Mouse (Mus musculus): ENCODE results near the gene Zfp82.
"Not testable (repeated sequence)": the region's sequence is repeated elsewhere in the genome, so short reads cannot be mapped to it uniquely, and the experiment has no call there.

Gene Zfp82

DNA sequence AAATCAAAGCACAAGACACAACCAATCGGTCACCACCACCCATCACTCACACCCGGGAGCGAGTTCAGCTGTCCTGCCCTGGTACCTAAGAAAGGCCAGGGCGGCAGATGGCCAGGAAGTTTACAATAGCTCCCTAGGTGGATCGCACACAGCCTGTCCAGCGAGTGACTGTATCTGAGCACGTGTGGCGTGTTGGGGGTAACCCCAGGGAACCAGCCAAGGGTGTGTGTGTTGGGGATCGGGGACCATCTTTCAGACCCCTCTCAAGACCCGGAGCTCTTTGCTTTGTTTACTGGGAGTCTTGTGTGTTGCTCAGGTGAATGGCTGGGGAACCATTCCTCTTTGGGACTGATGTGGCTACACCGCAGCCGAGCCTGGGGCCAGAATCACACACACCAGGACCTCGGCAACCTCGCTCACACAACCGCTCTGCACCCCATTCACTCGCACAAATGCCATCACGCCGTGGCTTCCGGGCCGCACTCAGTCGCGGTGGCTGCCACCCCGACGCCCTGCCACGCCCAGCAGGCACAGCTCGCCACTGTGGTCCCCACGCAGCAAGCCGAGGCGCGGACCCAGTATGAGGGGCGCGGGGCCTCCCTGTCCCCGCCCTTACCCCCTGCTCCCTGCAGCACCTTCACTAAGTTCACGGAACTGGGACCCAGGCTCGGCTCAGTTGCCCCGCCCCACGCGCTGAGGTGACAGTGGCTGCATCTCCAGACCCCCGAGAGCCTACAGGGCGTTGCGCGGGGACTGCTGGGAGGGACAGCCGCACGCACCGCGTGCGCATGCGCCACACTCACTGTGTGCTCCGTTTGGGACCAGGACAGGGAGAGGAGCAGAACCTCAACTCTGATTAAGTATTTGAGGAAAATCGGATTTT, at the start of gene Zfp82:
Gene Zfp82 (minus strand): TSS at position 755 of the 883 bp plus-strand sequence.
- peak; percentile 79 for DNase-seq

DNA sequence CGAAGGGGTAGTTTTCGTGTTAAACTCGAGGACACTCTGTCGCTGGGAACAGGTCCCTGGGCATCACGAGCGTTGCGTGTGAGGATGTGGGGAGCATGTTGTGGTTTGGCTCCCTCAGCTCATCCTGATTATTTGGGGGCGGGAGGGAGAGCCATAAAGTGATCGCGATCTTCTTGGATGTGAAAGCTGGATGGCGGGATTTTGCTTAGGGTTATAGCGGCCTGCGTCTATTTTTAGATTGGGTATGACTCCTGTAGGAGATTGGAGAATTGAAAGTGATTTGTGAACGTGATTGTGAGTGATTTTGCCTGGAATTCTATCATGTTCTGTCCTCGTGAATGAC, 49.5 kb upstream of the Zfp82 start:
- DNase-seq: no peak

DNA sequence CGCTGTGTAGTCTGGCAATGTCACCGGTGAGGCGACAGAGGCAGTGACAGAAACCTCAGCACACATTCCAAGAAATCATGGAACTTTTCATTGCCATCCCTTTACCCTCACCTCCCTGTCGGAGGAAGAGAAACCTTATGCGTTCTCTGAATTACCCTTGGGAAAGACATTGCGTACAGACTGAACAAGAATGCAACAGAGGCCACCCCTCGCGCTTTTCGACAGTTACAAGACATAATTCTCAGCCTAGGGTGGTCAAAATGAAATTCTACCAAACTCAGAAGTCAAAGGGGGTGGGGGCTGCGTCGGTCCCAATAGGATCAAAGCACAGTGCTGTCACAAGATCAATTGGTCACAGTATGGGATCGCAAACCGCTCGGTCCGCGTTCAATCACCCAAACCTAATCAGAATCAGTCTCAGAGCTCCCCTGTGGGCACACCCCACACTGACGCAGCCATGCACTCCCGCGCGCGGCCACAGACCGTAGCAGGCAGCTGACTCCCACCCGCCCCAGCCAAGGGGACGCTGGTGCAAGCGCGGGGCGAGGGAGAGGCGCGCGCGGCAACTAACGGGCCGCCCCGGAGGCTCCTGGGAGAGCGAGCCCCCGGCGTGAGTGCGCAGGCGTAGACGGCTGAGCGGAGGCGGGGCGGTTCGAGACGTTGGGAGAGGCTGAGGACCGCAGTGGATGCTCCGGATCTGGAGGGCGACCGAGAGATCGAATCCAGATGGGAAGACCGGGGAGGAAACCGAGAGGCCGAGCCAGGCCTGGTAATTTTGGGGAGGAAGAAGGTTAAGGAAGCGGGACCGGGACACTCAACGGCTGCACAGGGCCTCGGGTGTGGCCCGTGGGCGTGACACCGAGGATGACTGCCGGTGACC, 48.8 kb upstream of the Zfp82 start, which contains the start of gene Zfp382:
Gene Zfp382 (plus strand): TSS at position 635 of the 880 bp plus-strand sequence.
- DNase-seq: peak; percentile 91

DNA sequence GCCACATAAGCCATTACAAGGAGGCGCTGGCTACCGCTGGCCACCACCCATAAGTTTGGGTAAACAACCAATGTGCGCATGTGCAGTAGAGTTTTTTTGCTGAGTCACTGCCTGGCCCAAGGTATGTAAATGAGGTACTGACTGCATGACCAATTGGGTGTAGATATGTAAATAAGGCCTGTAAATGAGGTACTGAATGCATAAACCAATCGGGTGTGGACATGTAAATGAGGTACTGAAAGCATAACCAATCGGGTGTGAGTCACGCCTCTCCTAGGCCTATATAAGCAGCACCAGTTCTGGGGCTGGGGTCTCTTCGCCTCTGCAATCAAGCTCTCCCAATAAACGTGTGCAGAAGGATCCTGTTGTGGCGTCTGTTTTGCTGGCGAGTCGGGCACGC, 45.2 kb upstream of the Zfp82 start:
- not testable (repeated sequence) for DNase-seq

DNA sequence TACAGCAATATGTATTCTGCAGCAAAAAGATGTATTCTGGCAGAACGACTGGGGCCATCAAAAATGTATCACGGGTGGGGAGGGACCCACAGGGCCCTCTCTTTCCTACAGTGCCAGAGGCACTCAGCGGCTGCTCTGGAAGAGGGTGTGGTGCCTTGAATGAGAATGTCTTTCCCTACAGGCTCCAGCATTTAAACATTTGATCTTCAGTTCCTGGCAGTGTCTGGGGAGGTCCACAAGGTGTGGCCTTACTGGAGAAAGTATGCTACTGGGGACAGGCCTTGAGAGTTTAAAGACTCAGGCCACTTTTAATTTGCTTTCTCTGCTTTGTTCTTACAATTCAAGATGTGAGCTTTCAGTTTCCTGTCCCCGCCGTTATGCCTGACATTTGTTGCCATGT, 43.4 kb upstream of the Zfp82 start:
- no peak for DNase-seq

DNA sequence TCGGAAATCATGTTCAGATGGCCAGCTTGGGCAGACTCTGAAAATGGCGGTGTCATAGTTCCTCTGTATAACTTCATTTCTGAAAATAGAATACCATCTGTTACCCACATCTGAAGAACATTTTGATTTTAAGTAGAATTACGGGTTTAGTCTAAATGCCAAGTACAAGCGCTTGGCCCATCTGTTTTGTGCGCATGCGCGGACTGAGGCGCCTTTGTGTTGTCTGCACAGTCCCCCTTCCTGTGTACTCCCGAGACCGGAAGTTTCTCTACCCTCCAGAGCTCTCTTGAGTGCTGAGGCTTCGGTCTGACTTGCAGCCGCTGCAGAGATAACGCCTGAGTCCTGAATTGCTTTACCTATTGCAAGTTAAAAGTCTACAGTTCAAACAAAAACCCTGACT, 26.6 kb upstream of the Zfp82 start:
- DNase-seq: peak; percentile 18

DNA sequence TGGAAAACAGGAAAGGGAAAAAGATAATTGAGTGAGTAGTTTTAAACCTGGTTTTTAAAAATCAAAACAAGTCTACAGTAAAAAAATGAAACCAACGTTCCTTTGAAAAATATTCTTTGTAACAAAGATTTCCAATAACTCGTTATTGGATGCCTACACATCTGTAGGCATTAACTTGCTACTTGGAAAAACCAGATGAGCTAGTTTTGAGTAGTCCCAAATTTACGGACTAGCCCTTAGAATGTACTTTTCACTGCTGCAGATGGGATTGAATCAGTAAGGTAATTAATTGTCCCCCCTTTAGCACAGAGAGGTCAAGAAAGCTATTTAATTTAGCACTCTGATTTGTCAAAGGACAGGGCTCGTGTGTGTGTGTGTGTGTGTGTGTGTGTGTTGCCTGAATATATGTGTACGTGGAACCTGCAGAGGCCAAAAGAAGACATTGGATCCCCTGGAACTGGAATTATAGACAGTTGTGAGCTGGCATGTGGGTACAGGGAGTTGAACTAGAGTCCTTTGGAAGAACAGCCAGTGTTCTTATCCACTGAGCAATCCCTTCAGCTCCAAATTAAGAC, 22.9 kb upstream of the Zfp82 start:
- no peak for DNase-seq

DNA sequence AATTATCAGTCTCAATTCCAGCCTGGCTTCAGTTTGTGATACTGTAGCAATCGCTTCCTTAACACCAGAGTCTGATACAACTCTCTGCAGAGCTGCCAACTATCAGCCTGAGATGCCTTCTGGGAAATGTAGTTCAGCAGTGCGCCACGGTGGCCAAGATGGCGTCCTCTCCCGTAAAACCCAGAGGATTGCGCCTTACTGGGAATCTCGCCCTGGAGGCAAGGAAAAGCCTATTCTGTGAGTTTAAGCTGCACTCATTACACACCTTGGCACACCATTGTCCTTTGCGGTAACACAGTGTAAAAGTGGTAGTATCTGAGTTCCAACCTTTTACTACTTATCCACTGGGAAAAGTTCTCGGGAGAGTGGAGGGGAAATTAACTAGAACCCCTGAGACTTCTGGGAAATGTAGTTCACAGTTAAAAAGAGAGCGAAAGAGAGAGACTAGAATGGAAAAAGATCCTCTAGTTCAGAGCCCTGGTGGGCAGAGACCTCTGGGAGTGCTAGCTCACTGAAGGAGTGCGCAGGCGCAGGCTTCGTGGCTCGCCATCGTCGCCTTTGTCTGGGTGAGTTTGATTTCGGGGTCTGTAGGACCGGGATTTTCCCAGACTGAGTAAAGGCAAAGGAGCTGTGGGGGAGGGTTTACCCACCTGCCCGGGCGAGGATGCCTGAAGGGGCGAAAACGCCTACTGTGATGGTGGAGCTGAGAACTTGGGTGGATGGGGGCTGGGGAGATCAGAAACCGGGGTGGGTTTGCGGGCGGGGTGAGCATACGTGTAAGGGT, 22.1 kb upstream of the Zfp82 start, which contains the start of gene Zfp260:
Gene Zfp260 (plus strand): TSS at position 132 of the 784 bp plus-strand sequence.
- DNase-seq: peak; percentile 89

DNA sequence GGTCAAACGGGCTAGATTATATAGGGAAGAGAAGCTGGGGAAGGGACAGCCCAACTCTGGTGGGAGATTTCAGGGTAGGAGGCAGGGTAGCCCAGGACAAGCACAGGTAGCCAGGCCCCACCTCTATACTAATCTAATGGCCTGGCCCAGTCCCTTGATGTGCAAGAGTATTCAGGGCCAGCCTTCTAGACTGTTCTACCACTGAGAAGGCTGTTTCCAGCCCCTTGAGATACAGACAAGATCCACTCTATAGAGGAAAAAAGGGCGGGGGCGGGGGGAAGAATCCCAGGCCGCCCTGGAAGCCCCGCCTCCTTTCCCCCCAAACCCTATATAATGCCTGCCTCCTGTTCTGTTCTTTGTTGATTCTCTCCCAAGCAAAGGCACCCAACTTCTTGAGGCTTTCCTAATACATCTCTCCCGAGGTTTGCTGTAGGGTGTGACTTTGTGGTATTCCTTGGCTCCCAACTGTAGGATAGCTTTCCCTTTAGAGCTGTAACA, 21.3 kb upstream of the Zfp82 start:
- DNase-seq: no peak

DNA sequence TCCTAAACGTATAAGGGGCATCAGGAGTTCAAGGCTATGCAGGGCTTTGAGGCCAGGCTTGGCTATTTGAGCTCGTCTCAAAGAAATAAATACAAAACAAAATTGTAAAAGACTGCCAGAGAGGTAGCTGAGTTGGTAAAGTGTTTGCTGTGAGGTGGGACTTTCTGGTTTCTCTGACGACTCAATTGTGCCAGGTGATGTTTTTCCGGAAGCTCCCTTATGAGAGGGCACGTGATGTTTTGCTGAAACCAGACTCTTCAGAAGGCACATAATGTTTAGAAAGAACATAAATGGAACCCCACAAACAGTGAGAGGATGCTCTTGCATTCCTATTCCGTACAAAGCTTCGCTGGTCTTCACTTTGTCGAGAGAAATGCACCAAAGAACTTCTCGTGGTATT, 20.0 kb upstream of the Zfp82 start:
- DNase-seq: no peak

DNA sequence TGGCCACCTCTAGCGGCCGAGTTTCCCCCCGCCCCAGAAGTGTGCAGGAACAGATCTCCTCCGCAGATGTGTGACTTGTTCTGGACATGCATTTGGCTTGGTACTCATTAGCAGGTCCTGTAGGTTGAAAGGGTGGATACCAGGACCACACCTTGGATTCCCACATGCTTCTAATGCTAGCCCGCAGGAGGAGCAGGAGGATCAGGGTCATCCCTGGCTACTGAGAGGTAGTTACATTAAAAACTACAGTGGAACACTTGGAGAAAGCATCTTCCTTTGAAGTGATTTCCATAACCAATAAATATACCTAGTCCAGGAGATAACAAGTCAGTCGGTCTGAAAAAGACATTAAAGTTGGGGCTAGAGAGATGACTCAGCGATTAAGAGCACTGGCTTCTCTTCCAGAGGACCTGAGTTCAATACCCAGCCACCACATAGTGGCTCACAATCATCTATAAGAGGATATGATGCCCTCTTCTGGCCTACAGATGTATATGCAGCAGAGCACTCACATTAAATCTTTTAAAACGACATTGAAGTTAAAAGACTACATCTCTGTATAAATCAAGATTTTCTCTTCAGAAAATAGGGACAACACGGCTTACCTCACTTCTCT, 18.4 kb upstream of the Zfp82 start:
- DNase-seq: no peak

DNA sequence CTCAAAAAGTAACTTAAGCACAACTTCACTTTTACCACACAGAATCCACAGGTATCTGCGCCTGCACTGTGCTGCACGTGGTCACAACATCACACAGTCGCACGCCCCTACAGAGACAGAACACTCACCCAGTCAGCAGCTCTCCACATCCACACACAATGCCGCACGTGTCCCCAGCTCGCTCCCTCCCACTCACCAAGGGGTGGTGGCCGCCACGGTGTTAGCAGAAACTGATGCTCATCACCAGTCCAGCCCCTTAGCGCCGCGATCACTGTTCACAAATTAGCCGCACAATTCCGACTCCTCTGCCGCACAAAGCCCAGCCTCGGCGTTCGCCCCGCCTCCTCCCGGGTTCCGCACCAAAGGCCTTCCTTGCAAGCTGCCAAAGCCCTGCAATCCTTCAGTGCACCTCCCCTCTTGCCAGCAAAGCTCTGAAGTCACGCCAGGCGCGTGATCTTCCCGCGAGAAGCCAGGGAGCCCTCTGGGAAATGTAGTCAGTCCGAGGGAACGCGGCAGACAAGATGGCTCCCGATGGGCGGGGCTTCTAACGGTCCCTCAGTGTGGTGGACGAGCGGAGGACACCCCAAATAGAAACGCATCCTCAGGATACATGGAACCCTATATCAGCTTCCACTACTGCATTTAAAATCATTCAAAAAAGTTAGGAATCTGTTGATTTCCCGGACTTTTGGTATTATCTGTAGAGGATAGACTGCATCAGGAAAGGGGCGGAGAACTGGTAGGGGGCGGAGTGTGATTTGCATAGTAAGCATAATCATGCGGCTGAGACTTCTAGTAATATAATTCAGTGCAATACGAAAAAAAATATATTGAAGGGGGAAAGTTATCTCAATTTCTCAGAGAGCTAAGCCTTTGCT, 17.6 kb upstream of the Zfp82 start, which contains the start of the genes Gm26920 and Zfp566:
Gene Gm26920 (minus strand): TSS at position 319 of the 878 bp plus-strand sequence.
Gene Zfp566 (minus strand): TSS at position 436 of the 878 bp plus-strand sequence.
- DNase-seq: peak; percentile 96

DNA sequence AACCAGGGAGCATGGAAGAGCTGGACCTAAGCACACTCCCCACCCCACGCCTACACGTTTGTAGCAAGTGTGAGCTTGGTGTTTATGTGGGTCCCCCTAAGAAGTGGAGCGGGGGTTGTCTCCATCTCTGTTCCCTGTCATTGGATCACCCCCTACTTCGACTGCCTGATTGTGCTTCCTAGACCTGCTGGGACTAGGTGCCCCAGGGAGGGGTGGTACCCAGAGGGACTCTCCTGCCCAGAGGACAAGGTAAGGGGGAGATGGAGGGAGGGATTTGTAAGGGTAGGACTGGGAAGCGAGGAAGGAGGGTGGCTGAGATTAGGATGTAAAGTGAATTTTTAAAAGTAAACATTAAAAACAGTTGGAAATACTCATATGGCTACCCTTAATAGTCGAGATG, 16.7 kb upstream of the Zfp82 start:
- no peak for DNase-seq

DNA sequence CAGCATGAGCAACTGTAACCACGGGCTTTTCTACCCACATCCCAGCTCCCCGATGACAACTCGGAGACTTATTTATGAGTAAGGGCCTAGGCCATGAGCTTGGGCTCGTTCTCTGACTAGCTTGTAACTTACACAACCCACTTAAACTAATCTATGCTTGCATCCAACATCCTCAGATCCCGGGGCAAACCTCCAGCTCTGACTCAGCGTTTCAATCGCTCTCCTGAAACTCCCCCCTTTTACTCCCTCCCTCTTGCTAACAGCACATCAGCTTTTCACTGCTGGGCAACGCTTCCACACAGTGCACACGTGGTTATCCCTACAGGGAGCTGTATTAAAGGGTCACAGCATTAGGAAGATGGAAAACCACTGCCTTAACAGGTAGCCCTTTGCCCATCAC, 13.8 kb upstream of the Zfp82 start:
- DNase-seq: no peak

DNA sequence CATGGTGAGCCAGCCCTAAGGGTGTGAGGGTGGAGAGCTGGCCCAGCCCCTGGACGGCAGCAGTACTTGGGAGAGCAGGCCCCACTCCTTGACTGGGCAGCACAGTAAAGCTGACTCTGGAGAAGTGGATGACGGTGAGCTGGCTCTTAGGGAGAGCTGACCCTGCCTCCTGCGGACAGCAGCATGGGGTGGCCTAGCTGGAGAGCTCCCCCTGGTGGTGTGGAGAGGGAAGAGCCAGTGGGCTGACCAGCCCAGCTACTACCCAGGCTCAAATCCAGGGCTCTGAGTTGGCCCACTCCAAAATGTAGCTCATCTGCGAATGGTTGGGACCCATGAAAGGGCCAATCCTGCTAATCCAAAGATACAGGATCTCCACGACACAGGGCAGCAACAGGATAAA, 8.1 kb downstream of the Zfp82 start:
- no peak for DNase-seq

DNA sequence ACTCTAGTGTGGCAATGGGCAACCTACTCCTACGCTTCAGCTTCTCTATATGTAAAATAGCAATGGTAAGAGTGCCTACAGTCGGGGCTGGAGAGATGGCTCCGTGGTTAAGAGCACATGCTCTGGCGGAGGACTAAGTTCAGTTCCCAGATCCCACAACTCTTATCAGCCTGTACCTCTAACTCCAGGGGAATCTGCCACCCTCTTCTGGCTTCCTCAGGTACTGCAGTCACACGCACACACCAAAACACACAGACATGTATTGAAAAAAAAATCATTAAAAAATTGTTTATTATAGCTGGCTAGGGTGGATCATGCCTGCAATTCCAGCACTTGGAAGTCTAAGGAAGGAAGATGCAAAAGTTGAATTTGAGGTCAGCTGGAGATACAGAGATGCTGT, 10.2 kb downstream of the Zfp82 start:
- DNase-seq: no peak

DNA sequence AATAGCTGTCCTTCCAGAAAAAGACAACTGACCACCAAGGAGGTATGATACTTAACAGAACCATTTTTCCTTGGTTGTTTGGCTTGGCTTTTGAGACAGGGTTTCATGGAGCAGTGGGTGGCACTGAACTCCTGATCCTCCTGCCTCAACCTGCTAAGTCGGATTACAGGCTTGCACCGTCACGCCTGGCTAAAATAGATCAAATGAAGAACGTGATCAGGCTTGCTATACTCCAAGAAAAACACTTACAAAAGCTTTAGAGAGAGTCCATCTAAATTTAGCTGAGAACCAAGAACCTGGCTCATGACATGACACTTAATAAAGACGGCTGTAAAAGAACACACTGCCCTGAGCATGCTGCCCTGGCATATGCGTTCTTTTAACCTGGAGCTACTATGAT, 12.4 kb downstream of the Zfp82 start:
- DNase-seq: no peak

DNA sequence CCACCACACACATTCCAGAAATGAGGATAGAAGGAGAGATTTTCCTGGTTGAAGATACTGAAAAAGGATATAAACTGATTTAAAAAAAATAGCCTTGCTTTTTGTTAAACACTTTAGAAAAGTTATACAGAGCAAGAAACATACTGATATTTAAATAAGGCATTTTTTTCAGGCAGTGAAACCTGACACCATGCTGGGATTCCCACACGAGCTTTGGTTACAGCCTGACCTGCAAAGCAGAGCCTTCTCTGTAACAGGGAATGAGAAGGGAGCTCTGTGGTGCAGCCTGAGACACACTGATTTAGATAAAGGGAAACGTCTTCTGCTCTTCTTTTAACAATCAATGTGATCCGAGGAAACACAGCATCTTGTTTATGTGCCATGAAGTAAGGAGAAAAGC, 19.1 kb downstream of the Zfp82 start:
- no peak for DNase-seq

DNA sequence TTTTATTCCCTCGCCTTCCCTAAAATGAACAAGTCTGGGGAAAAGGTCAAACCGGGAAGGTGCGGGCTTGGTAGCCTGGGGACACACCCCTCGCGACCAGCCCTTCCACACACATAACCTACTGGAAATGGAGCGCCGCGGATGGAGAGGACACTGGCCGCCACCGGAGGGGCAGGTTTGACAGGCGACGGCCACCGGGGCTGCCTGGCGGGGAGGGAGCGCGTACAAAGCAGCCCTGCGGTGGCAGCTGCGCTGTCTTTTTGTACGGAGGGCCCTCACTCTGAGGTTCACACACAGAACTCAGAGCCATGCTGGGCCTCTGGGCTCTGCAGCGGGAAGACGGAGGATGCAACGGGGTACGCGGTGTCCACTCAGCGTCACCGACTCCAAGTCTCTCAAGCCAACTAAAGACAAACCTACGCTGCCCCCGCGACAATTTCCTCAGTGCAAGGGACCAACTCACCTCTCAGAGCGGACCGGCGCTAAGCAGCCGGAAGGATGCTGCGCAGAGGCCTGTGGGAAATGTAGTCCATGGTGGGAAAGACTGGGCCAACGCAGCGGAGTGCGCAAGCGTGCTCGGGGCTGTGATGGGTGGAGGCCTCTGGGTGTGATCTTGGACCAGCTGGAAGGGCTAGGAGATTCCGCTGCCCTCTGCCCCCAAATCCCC, 21.7 kb downstream of the Zfp82 start, which contains the start of gene Zfp14:
Gene Zfp14 (minus strand): TSS at position 499 of the 667 bp plus-strand sequence.
- DNase-seq: peak; percentile 89

DNA sequence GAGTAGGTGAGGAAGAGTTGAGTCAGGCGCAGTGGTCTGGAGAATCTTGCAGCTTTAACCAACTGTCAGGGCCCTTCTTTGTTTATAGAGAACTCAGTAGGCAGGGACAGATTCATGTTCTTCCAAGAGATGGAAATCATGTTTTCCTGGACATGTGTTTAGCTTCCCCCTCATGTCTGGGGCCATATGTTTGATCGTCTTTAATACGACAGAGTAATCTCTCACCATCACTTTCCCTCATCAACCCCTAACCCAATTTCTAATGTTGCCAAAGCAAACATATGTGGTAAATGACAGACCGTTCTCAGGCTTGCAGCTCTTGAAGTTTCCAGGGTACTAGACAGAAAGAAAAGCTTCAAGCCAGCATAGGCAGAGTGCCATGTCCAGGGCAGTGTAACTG, 24.6 kb downstream of the Zfp82 start:
- DNase-seq: no peak

Data from lung, postnatal 14 days (tissue).